Mouse (Mus musculus) hindbrain, embryonic 12.5 days (tissue): ENCODE results near the gene Rfng. TPM values are rescaled to one million over a fixed set of nuclear protein-coding genes. Genes with fewer than 3 reads are reported as not detected.
"Not testable (repeated sequence)": the region's sequence is repeated elsewhere in the genome, so short reads cannot be mapped to it uniquely, and the experiment has no call there.

Experiments
- ATAC-seq: fragments of 200-750 bp; cut with Nextera tagmentation; 2 replicates; pipeline ENCODE4 v1.8.0; 2017; ENCODE audit warnings: moderate TSS enrichment; ENCODE audit not compliant: low FRiP score
- H3K27ac ChIP-seq: fragments of 300-500 bp; sonication (generic); 2 replicates; pipeline ENCODE4 v1.5.1; 2016; ENCODE audit warnings: mild to moderate bottlenecking
- H3K27me3 ChIP-seq: fragments of 300-500 bp; sonication (generic); 2 replicates; pipeline ENCODE4 v1.6.1; 2016; ENCODE audit warnings: mild to moderate bottlenecking
- H3K36me3 ChIP-seq: fragments of 300-500 bp; sonication (generic); 2 replicates; pipeline ENCODE4 v1.6.1; 2016; ENCODE audit warnings: mild to moderate bottlenecking
- H3K4me1 ChIP-seq: fragments of 300-500 bp; sonication (generic); 2 replicates; pipeline ENCODE4 v1.6.1; 2016
- H3K4me2 ChIP-seq: fragments of 300-500 bp; sonication (generic); replicated peaks from 2 replicates; pipeline ENCODE4 v1.6.1; 2016; ENCODE audit warnings: mild to moderate bottlenecking
- H3K4me3 ChIP-seq: fragments of 300-500 bp; sonication (generic); 2 replicates; pipeline ENCODE4 v1.5.1; 2016; ENCODE audit warnings: mild to moderate bottlenecking
- H3K9ac ChIP-seq: fragments of 300-500 bp; sonication (generic); 2 replicates; pipeline ENCODE4 v1.6.1; 2016; ENCODE audit warnings: mild to moderate bottlenecking, moderate library complexity
- H3K9me3 ChIP-seq: fragments of 300-500 bp; sonication (generic); replicated peaks from 2 replicates; pipeline ENCODE4 v1.6.1; 2016; ENCODE audit warnings: mild to moderate bottlenecking
- WGBS: fragments of 180-500 bp; shearing (Covaris S2); methylation state at CpG from one replicate; pipeline ENCODE4 v1.1.7; 2016; 5-methylcytosine and 5-hydroxymethylcytosine counted together
- polyA plus RNA-seq: library from polyadenylated mRNA; unstranded; fragments of >200 nt; fragmentation: Nextera tagmentation; extraction: Ambion mirVana; gene quantifications from 2 replicates; pipeline ENCODE4 v1.2.1, GENCODE M21; 2016

Gene Rfng
- 68.5 and 70.1 TPM in 2 replicates for polyA plus RNA-seq

DNA sequence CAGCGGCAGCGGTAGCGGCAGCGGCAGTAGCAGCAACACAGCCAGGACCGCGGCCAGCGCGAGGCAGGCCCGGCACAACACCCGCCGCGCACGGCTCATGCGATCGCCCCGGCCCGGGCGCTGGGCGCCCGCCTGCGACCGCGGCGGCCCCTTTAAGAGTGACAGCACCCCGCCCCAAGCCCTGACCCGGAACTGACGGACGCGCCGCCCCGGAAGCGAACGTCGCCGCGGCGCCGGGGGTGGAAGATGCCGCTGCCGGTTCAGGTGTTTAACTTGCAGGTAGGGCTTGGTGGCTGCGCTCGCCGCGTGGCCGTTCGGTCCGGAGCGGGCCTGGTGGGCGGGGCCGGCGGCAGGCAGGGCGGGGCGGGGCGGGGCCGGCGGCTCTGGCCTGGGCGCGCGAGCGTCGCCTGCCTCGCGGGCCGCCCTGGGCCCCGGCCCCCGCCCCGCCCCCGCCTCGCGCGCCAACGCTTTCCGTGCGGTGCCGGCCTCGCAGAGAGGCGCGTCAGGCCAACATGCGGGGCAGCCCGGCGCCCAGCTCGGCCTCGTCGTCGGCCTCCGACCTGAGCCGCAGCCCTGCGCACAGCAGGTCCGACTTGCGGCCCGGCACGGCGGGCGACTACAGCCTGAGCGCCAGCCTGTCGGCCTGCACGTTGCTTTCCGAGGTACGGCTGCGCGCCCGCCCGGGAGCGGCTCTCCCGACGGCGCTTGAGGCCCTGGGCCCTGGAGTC, at the start of gene Rfng, which contains the start of gene Gps1:
Gene Rfng, minus strand, starts transcription at position 144 of the 728 bp plus-strand sequence.
Gene Gps1, plus strand, starts transcription at position 209 of the 728 bp plus-strand sequence.
- H3K4me1 ChIP-seq: peaks cover 19% of the 10 kb centered on the region
- peak within 1 kb of the TSS; percentile 97 for H3K4me2 ChIP-seq
- no peaks in the 10 kb centered on the region; the same call in 1 of the 2 replicates for H3K27me3 ChIP-seq
- peak; percentile 81 for ATAC-seq
- H3K36me3 ChIP-seq: peaks cover 54% of the 10 kb centered on the region
- peak within 1 kb of the TSS; percentile 96 for H3K9ac ChIP-seq
- H3K27ac ChIP-seq: peak within 1 kb of the TSS; percentile 81
- no peaks in the 10 kb centered on the region for H3K9me3 ChIP-seq
- peak within 1 kb of the TSS; percentile 100 for H3K4me3 ChIP-seq
- WGBS: under 1% methylated on average over 64 of the region's 107 CpGs

DNA sequence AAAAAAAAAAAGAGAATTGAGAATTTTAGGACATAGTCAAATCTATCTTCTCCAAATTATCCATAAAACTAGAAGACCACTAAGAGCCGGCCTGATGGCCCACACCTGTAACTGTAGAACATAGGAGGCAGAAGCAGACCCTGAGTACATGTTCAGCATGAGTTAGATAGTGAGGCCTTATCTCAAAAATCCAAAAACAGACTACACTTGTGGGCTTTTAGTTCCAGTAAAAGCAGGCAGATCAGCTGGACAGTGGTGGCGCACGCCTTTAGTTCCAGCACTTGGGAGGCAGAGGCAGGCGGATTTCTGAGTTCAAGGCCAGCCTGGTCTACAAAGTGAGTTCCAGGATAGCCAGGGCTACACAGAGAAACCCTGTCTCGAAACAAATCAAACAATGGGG, 49.0 kb upstream of the Rfng start:
- not testable (repeated sequence) for H3K4me3 ChIP-seq, H3K36me3 ChIP-seq, H3K4me2 ChIP-seq, H3K9me3 ChIP-seq, H3K9ac ChIP-seq, H3K27me3 ChIP-seq, ATAC-seq
- Histone ChIP-seq H3K27ac (0 out of 2 replicates have a peak overlapping the region, but pooled peaks have one; percentile 74), H3K4me1 (peaks cover 12% of the 10 kb centered on the region; the same call in 1 of the 2 replicates)
- WGBS: 97% methylated on average over 5 of the region's 5 CpGs

DNA sequence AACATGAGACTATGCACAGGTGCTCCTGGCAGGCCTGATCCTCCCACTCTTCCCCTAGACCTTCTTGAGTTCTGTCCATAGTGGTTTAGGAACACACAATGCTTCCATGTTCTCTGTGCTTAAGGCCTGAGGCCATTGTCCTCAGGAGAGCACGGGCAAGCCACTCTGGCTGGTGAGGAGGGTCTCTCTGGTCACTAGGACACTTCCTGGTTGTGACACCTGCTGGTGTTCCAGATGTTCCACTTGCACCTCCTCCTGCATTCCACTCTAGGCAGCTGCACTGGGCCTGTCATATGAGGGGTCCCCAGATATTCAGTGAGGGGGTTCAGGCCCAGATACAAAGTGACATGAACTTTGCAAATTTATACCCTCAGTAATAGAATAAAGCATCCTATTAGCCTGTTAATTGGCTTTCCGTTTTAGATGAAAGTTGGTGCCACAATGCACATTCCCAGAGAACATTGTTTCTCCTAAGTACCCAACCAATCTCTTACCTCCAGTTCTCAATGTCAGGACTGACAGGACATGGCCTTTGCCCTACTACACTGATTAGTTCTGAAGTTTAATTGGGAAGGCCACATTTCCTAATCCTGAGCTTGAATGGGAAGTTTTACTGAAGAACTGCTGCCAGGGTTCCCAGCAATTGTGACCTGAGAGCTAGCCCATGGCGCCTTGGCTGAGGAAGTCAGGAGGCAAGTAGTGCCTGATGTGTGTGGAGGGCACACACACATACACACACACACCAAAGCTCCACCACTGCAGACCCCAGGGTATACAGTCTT, 47.8 kb upstream of the Rfng start:
- 90% methylated on average over 3 of the region's 3 CpGs for WGBS
- Histone ChIP-seq H3K4me1 (peaks cover 12% of the 10 kb centered on the region; the same call in 1 of the 2 replicates), H3K9me3 (no peaks in the 10 kb centered on the region), H3K4me2 (no peak overlapping the region), H3K27ac (no peak overlapping the region), H3K27me3 (no peaks in the 10 kb centered on the region), H3K36me3 (no peaks in the 10 kb centered on the region), H3K9ac (no peak overlapping the region), H3K4me3 (no peak overlapping the region)
- ATAC-seq: no peak

DNA sequence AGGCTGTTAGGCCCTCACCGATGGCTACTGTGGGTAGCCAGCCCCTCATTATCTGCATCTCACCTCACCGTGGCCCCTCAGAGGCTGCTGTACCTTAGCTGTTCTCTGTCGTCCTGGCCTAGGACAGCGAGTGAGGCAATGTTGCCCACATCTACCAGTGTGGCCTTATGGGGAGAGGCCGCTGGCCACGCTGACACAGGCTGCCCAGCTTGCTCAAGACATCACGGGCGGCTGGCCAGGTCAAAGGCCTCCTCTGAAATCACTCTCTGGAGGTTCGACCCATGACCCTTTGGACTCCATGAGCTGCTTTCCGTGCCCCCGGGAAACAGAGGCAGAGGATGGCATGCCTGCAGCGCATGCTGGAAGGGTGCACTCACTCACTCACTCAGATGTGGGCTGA, 46.7 kb upstream of the Rfng start:
- H3K4me3 ChIP-seq: no peak overlapping the region
- H3K9me3 ChIP-seq: no peaks in the 10 kb centered on the region
- no peaks in the 10 kb centered on the region for H3K27me3 ChIP-seq
- H3K36me3 ChIP-seq: no peaks in the 10 kb centered on the region
- H3K4me2 ChIP-seq: no peak overlapping the region
- WGBS: 70% methylated on average over 12 of the region's 12 CpGs
- H3K27ac ChIP-seq: no peak overlapping the region
- no peak for ATAC-seq
- no peak overlapping the region for H3K9ac ChIP-seq
- peaks cover 22% of the 10 kb centered on the region for H3K4me1 ChIP-seq

DNA sequence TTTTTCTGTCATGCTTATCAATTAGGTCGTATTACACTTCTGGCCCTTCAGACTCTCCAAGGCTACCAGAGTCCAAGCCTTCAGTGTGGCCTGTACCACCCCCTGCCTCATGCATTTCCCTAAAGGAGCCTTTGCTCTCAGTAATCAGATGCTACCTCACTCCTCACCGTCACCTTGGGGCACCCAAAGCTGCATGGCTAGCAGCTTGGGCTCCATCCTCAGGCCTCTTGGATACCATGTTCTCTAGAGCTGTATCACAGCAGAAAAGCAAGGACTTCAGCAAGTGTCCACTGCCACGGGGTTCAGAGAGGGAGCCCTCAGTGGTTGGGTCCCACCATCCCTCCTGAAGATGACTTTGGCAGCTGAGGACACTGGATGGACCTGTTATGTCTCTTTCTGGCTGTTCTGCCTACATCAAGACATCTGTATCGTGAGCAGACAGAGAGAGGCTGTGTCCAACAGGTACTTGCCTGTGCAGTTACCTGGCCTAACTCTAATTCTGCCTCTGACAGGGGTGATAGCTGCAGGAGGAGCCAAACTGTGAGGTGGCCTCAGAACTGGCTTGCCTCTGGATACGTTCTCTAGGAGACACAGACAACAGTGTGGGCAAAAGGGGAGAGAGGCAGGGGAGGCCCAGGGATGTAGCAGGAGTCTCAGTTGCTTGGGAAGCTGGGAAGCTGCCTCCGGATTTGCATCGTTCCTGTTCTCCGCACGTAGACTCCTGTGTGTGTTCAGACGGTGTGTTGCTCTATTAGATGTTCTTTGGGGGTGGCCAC, 45.9 kb upstream of the Rfng start:
- no peaks in the 10 kb centered on the region for H3K27me3 ChIP-seq
- H3K36me3 ChIP-seq: no peaks in the 10 kb centered on the region
- no peak overlapping the region for H3K27ac ChIP-seq
- no peaks in the 10 kb centered on the region for H3K9me3 ChIP-seq
- H3K4me2 ChIP-seq: no peak overlapping the region
- WGBS: 88% methylated on average over 10 of the region's 10 CpGs
- peak overlapping the region; percentile 8; the same call in 1 of the 2 replicates for H3K9ac ChIP-seq
- H3K4me3 ChIP-seq: no peak overlapping the region
- H3K4me1 ChIP-seq: peaks cover 29% of the 10 kb centered on the region
- ATAC-seq: no peak

DNA sequence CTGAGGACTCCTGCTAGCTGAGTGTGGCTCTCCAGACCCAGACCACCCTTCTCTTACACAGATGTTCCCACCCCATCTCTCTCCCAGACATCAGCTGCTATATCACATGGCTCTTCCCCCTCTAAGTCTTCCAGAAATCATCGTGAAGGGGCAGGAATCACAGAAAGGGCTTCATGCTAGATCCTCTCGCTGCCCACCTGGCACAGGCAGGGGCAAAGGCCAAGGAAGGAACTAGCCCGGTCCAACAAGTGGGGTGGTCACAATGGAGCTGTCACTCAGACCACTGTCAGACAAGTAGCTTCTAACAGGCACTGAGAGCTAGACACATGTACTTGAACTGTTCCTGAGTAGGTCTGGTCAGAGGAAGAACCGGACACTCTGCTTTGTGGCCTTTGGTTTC, 44.4 kb upstream of the Rfng start:
- Histone ChIP-seq H3K4me2 (no peak overlapping the region), H3K36me3 (no peaks in the 10 kb centered on the region), H3K27ac (no peak overlapping the region), H3K27me3 (no peaks in the 10 kb centered on the region), H3K4me3 (no peak overlapping the region), H3K9ac (no peak overlapping the region), H3K4me1 (peaks cover 19% of the 10 kb centered on the region), H3K9me3 (no peaks in the 10 kb centered on the region)
- ATAC-seq: no peak
- 84% methylated on average over 4 of the region's 4 CpGs for WGBS

DNA sequence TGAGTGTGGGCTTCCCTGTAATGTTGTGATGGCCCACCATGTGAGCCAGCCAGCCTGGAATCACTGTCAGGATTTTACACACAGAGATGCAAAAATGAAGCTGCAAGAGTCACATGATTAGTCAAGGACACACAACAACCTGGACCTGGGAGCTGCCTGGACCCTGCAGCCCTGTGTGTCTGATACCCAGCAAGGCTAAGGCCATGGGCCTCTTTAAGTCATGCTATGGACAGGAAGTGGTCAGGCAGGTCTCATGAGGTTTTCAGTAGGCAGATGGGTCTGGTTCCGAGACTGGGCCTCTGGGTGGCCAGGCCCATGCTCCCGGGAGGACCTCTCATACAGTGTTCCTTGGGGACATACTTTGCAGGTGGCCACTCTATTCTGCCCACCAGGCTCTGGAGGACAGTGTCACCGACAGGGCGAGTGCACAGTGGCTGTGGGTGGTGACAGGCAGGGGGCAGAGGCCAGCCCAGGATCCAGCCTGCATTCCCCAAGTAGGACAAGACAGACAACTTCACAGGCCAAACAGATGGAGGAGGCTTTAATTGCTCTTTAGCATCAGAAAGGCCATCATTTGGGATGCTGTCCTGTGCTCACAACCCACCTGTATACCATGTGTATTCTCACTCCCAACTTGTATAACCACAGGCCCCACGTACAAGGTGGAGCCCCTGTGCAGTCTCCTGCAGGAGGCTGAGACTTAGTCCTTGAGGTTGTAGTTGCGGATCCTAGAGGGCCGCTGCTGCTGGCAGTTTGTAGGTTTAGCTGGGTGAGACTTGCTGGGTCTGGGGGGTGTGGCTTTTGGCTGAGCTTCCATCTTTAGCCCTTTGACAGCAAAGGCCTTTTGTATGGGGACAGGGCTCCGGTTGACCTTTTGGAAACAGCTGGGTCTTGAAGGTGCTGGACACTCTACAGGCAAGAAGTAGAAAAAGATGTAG, 42.3 kb upstream of the Rfng start:
- H3K9ac ChIP-seq: no peak overlapping the region
- H3K4me2 ChIP-seq: no peak overlapping the region
- H3K36me3 ChIP-seq: peaks cover 10% of the 10 kb centered on the region
- H3K27me3 ChIP-seq: no peaks in the 10 kb centered on the region
- peak overlapping the region; percentile 98 for H3K27ac ChIP-seq
- H3K4me1 ChIP-seq: peaks cover 37% of the 10 kb centered on the region
- H3K9me3 ChIP-seq: no peaks in the 10 kb centered on the region
- no peak overlapping the region for H3K4me3 ChIP-seq
- WGBS: 73% methylated on average over 8 of the region's 8 CpGs
- ATAC-seq: no peak

DNA sequence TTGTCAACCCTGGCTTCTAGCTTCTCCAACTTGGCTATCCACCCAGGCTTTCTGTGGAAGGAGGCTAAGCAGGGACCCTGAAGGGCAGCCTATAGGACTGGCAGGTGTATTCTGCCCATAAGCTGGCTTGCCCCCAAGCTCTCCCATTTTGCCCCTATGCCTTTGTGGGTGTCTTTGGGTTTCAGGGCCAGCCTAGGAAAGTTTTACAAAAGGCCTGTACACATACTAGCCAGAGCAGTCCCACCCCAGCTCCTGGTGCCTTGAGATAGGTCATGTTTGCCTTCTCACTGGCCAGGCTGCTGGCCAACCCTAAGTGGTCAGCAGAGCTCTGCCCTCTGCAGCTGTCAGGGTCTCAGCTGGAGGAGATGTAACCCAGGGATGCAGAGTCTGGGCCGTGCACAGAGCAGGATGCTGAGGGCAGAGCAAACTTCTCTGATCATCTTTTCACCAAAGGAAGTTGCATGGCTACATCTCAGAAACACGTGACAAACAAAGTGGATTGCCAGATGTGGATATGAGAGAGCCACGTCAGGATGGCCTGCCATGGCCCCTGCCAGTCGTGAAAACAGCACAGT, 41.4 kb upstream of the Rfng start:
- 50% methylated on average over 4 of the region's 4 CpGs for WGBS
- Histone ChIP-seq H3K27ac (peak overlapping the region; percentile 98), H3K4me3 (peak overlapping the region; percentile 91), H3K36me3 (peaks cover 20% of the 10 kb centered on the region), H3K4me2 (peak overlapping the region; percentile 99), H3K9ac (peak overlapping the region; percentile 96), H3K9me3 (no peaks in the 10 kb centered on the region), H3K27me3 (no peaks in the 10 kb centered on the region), H3K4me1 (peaks cover 43% of the 10 kb centered on the region)
- ATAC-seq: no peak

DNA sequence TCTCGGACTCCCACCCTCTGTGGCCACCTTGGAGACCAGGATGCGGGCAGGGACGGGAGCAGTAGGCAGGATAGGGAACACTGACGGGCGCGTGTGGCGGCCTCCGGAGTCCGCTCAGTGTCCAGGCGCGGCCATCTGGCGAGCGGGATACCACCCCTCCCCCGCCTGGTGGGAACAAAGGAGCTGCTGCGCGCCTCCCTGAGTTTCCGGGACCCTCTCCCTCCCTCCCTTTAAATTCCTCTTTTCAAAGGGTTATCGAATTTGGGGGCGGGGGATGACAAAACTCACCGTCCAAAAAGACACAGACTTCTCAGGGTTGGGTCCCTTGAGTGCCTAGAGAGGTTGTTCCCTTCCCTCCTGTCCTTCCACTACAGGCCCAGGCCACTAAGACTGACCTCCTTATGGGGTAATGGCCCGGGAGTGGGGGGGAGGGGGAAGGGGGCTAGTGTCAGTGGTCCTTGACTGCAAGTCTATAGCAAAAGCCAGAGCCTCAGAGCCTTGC, 40.8 kb upstream of the Rfng start:
- Histone ChIP-seq H3K27ac (peak overlapping the region; percentile 98), H3K36me3 (peaks cover 25% of the 10 kb centered on the region), H3K27me3 (no peaks in the 10 kb centered on the region), H3K4me3 (peak overlapping the region; percentile 91), H3K4me2 (peak overlapping the region; percentile 99), H3K4me1 (peaks cover 43% of the 10 kb centered on the region), H3K9me3 (no peaks in the 10 kb centered on the region), H3K9ac (peak overlapping the region; percentile 96)
- ATAC-seq: peak; percentile 75
- 1% methylated on average over 21 of the region's 21 CpGs for WGBS

DNA sequence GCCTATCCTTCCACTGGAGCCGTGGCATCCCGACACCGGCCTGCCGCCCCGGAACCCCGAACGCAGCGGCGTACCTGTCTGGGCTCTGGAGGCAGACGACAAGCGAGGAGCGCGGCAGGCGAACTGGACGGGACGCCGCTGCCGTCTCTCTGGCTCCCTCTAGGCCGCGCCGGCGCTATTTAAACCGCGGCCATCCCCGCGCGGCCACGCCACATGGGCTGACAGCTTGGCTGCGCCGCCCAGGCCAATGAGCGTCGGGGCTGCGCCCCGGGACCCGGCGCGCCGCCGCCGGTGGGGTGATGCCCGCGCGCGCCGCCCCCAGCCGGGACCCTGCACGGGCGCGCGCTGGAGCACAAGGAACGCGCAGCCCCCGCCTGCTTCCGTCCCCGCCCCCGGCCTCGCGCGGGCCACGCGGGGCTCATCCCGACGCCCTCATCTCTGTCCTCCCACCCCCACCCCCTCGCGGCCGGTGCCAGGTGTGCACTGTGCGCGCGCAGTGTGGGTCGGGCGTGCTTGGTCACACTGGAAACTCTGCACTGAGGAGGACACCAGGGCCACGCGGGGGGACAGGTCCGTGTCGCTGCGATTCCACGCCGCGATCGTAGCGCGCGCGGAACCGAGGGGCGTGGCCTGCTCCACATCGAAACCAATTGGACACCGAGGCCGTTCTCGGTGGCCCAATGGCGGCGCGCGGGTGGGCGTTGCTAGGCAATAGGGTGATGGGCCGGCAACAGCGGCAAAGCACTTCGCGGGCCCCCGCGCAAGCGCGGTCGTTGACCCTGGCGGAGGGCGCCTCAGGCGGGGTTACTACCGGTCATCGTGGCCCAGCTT, 40.2 kb upstream of the Rfng start, which contains the start of gene Fasn:
Gene Fasn, minus strand, starts transcription at position 592 of the 831 bp plus-strand sequence.
- peak; percentile 92 for ATAC-seq
- Histone ChIP-seq H3K4me3 (peak within 1 kb of the TSS; percentile 91), H3K9me3 (no peaks in the 10 kb centered on the region), H3K27me3 (no peaks in the 10 kb centered on the region), H3K4me1 (peaks cover 43% of the 10 kb centered on the region), H3K9ac (peak within 1 kb of the TSS; percentile 96), H3K36me3 (peaks cover 32% of the 10 kb centered on the region), H3K4me2 (peak within 1 kb of the TSS; percentile 99), H3K27ac (peak within 1 kb of the TSS; percentile 98)
- WGBS: under 1% methylated on average over 108 of the region's 109 CpGs
